Mouse (Mus musculus) thymus, adult 2 months (tissue): ENCODE data around the gene Inka1.

Experiments
- CTCF ChIP-seq: fragments of 200-500 bp; IDR thresholded peaks from 2 replicates; pipeline ENCODE4 v1.5.1; 2012; ENCODE audit warnings: mild to moderate bottlenecking, control low read depth, low read length, moderate library complexity, borderline replicate concordance; ENCODE audit not compliant: control insufficient read depth, poor library complexity, insufficient read depth; ENCODE audit errors: extremely low read depth
- POLR2A ChIP-seq: fragments of 200-500 bp; IDR thresholded peaks from 2 replicates; pipeline ENCODE4 v1.6.1; 2012; ENCODE audit warnings: mild to moderate bottlenecking, low read length, control low read depth, moderate library complexity; ENCODE audit not compliant: control insufficient read depth, poor library complexity, insufficient read depth; ENCODE audit errors: extremely low read depth

- TF ChIP-seq CTCF (no peak), POLR2A (no peak)
Observed at GRCm38 (mm10) chr9:107974491-107975171, 11.0 kb downstream of the Inka1 start.
